Mouse (Mus musculus): ENCODE data around the gene Ctsc. TPM values are rescaled to one million over a fixed set of nuclear protein-coding genes. Genes with fewer than 3 reads are reported as not detected.
A peak's percentile ranks its signal among the peaks of the same experiment; 100 is the strongest.

Ctsc gene
- polyA plus RNA-seq, 1 experiment = 7.0 TPM

DNA sequence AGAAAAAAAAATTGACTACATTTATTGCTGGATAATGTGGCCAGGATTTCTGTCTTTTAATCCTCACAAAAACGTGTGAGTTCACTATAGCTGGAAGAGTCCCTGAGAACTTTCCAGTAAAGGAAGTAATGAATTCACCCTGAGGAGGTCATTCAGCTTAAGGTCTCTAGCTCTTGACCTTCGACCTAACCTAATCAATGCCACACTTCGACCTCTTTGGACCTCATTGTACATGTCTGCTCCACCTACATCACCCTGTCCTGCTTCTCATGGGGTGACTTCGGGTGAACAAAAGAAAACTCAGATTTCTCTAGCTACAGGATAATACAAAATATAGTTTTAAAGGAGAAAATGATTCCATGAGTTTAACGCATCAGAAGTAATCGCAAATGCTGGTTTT lies 16.0 kb downstream of the Ctsc start:
- DNase-seq (ENCODE audit: extremely low spot score in 1 of 2, low spot score in 1 of 2) = no peak

DNA sequence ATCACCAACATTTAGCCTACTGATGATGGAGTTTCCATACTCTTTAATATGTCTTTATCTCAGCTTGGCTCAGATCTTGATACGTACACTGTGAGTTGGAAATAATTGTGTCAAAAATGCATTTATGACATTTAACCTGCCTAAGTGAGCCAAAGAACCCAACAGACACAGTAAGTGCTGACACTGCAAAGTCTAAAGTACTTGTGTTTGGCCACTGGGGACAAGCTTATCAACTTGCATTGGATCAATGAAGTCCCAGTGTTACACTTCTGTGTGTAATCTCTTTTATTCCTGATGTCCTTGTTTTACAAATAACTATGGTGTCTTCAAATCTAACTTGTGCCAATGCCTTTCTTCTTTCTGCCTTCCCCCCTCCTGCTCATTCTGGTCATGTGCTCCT lies 18.1 kb downstream of the Ctsc start:
- DNase-seq (ENCODE audit: extremely low spot score in 1 of 2, low spot score in 1 of 2) = no peak

DNA sequence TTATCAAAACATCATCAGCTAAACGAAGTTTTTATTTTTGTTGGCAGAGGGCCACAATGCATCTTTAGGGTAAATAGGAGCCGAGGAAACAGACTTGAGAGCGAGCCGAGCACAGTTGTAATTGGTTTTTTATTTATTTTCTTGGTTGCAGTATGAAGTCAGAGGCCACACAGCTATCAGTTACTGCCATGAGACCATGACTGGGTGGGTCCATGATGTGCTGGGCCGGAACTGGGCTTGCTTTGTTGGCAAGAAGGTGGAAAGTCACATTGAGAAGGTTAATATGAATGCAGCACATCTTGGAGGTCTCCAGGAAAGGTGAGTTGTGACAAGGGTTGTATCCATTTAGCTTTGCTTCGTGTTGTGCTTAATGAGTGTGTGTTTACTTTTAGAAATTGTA lies 19.0 kb downstream of the Ctsc start:
- DNase-seq (ENCODE audit: extremely low spot score in 1 of 2, low spot score in 1 of 2) = no peak

DNA sequence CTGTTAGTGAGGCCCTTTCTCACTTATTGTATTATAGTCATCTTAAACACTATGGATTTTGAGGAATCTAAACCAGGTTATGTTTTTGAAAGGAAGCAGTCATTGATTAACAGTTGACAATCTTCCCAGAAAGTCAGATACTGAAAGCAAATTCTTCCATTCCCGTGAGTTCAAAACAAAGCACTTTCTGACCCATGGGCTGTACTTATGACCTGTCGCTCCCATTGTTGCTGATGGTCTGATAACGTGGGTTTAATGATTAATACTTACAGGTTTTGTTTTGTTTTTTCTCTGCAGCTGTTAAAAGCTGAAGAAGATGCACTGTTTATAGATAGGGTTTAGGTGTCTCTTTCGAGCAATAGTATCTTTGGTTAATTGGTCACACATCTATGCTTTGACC lies 27.9 kb downstream of the Ctsc start:
- no peak for DNase-seq (ENCODE audit: extremely low spot score in 1 of 2, low spot score in 1 of 2)

DNA sequence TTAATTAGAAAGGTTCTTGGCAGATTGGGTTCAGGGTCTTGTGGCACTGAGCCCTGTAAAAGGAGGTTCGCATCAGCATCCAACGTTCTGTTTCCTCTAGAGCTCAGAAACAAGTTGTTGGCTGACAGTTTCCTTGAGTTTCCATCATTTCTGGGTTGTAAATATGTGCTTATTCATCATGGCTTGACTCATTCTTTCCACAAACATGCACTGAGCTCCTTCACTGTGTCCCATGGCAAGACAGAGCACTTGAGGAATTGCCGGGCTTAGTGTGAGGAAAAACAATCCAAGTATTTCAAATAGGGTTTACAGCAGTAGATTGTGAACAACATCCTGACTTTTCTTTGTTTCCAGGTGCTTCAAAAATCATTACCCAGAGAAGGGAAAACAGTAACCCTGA lies 28.8 kb downstream of the Ctsc start:
- no peak for DNase-seq (ENCODE audit: extremely low spot score in 1 of 2, low spot score in 1 of 2)

DNA sequence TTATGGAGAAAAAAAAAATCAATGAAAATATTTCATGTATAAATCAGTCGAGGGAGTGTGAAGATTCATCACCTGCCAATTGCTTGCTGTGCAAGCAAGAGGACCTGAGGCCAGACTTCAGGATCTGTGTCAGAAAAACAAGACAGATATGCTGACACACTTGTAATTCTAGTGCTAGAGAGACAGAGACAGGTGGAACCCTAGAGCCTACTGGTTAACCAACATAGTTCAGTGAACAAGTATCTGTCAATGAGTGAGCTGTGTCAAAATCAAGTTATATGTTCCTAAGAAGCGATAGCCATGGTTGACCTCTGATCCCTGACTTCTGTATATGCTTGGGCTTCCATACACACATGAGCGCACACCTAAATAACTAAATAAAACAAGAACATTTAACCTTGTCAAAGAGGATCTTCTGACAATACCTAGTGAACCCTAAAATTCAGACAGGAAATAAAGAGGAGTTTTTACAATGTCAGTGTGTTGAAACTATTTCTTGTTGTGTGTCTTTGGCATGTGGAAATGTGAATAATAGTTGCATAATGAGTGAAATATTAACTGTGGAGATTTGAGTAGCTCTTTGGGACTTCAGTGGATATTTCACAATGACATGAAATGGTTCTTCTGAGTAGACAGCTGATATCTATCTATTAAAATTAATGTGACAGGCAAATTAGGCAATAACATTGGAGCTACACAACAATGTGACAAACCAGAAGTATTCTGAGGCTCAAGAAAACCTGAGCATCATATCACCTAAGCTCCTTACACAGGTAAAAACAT lies 32.7 kb downstream of the Ctsc start:
- no peak for DNase-seq (ENCODE audit: extremely low spot score in 1 of 2, low spot score in 1 of 2)

DNA sequence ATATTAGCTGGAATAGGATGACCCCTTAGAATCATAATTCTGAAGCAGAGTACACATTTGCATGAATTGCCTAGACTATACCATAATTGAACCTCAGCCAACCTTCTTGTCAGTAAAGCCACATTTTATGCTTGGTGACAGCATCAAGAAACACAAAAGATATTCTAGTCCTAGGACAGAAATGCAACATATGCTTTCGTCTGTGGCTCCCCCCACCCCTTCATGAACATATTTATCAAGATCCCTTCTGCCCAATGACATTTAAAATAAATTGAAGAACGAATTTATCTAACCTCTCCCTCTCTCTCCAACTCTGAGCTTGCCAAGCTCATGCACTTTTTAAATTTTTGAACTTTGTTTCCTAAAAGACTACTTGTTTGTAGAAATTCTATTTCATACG lies 38.5 kb downstream of the Ctsc start:
- DNase-seq (ENCODE audit: extremely low spot score in 1 of 2, low spot score in 1 of 2) = no peak

DNA sequence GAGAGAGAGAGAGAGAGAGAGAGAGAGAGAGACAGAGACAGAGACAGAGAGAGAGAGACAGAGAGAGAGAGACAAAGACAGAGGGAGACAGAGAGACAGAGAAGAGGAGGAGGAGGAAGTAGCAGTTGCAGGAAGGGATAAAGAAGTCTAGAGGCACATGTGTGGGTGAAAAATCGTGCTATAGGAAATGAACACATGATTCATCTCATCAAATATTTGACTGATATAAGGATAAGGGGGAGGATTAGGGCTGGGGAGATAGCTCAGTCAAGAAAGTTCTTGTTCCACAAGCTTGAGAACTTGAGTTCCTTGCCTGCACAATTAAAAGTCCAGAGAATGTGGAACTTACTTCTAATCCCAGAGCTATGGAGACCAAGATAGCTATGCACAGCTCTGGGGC lies 40.6 kb downstream of the Ctsc start:
- DNase-seq (ENCODE audit: extremely low spot score in 1 of 2, low spot score in 1 of 2) = no peak

DNA sequence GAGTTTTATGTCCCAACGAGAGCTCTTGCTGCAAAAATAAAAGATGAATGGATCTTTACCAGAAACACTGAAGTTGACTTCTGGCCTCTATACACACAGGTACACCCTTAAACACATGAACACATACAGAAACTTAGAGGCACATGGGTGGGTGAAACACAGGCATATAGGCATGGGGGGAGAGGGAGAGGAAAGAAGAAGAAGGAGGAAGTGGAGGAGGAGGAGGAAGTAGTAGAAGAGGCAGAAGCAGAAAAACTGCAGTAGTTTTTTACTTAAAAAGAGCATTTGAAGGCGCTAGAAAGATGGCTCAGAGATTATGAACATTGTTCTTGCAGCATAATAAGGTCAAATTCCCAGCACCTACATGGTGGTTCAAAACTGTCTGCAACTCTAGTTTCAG lies 41.0 kb downstream of the Ctsc start:
- DNase-seq (ENCODE audit: extremely low spot score in 1 of 2, low spot score in 1 of 2) = no peak

DNA sequence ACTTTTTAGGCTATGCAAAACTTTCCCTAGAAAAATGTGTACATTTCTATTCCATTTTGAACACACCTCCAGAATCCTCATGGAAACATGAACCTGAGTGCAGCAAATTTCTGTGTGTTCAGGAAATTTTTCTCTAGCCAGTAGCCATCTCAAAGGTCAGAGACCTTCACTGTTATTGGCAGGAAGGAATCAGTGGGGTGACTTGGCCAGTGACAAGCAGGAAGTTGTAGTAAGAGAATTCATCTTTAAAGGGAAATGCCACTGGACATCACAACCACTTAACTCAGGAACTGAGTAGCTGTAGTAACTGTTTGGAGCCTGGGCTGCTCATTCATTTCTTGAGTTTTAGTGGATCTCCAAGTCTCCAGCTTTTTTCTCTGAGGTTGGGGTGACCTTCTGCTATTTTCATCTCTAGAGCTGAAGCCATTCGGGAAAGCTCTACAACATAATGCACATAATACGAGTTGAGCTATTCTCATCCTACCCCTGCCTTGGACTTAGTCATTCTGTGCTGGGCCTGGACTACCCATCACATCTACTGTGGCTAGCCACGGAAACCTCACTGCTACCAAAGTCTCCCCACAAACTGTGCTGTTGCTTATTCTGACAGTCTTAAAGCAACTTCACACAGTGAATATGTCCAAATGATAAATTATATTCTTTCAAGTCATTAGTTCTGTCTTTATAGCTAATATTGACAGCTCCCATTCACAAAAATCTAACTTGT lies 41.7 kb downstream of the Ctsc start:
- no peak for DNase-seq (ENCODE audit: extremely low spot score in 1 of 2, low spot score in 1 of 2)

DNA sequence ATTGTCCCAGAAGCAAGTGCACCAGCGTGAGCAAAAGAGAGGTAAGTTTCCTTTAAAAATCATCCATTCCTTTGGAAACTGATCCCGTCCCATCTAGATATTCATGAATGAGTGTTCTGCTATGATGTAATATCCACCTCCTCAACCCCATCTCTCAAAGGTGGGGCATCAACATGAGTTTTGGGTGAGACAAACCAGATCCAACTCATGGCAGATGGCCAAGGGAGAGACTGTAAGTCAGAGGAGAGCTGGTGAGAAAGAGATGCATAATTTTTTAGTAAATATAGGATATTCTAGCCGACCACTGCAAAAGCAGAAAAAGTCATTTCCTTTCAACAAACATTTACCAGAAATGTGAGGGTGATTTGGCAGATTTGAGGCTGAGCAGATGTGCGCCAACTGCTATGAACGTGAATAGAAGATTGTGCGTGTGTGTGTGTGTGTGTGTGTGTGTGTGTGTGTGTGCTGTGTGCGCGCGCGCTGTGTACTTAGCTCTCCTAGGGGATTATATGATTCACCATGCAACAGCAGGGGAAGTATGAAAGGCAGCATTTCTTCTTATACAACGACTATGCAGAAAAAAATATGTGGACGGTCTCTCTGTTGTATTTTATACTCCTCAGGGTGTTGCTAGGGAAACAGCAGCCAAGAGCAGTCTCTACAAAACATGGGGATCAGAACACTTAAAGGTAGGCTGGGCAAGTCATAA lies 42.9 kb downstream of the Ctsc start:
- DNase-seq (ENCODE audit: extremely low spot score in 1 of 2, low spot score in 1 of 2) = peak; percentile 20 to 64

DNA sequence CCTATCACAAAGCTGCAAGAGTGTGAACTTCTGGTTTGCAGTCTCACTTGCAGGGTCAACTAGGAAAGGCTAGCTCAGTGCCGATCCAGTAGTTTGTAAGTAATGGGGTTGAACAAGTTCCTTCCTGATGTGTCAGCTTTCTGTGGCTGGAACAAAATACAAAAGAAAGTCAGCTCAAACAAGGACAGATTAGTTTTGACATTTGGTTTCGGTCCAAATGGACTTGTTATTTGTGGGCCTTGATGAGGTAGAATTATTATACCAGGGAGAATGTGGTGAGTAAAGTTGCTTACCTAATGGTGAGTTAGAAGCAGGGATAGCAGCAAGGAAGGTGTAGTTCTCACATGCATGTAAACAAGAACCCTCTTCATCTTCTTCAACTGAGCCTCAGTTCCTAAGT lies 44.5 kb downstream of the Ctsc start:
- no peak for DNase-seq (ENCODE audit: extremely low spot score in 1 of 2, low spot score in 1 of 2)

DNA sequence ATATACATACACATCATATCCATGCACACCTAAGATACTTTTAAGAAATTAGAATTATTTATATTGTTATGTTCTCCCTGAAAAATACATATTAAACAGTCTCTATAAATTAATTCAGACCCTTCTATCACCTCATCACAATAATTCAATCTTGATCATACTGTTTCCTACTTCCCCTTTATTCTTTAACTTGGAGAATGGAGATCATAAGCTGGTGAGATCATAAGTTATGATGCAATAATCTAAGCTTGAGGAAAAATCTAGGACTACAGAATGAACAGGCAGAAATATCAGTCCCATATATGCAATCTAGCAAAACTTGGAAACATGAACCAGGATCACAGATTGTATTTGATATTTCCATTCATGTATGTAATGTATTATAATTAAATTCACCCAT lies 49.6 kb downstream of the Ctsc start:
- DNase-seq (ENCODE audit: extremely low spot score in 1 of 2, low spot score in 1 of 2) = no peak

DNA sequence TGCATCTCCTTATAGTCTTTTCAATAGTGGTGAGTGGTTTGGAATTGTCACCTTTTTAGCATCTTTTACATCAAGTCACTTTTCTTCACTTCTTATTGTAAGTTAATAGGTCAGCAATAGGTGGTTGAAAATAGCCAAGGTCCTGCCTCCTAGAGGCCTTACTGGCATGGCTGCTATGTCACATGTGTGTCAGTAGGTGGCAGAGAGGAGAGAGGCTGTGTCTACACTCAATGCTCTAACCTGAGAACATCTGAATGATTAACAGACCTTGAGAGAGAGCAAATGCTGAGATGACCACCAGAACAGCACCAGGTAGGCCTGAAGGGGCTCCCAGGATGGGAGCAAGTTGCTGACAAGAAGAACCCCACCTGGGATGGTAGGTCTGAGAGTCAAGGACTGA lies 65.9 kb downstream of the Ctsc start:
- DNase-seq (ENCODE audit: extremely low spot score in 1 of 2, low spot score in 1 of 2) = no peak

DNA sequence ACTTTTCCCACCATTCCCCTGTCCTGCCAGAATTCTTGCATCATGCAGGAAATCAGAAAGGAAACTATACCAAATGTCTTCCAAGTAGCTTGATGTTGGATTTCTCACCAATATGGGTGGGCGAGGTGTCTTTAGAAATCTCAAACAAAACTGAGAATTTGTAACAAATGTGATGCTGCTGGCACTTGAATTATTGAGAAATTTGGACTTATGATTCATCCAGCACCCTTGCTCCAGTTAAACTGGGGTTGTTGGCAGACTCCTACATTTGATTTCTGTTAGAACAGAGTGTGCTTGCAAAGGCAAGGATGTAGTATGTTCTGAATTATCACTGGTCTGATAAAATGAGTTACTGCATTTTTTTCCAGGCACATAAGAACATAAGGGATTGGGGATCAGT lies 68.2 kb downstream of the Ctsc start:
- DNase-seq (ENCODE audit: extremely low spot score in 1 of 2, low spot score in 1 of 2) = peak; percentile 65 to 78

DNA sequence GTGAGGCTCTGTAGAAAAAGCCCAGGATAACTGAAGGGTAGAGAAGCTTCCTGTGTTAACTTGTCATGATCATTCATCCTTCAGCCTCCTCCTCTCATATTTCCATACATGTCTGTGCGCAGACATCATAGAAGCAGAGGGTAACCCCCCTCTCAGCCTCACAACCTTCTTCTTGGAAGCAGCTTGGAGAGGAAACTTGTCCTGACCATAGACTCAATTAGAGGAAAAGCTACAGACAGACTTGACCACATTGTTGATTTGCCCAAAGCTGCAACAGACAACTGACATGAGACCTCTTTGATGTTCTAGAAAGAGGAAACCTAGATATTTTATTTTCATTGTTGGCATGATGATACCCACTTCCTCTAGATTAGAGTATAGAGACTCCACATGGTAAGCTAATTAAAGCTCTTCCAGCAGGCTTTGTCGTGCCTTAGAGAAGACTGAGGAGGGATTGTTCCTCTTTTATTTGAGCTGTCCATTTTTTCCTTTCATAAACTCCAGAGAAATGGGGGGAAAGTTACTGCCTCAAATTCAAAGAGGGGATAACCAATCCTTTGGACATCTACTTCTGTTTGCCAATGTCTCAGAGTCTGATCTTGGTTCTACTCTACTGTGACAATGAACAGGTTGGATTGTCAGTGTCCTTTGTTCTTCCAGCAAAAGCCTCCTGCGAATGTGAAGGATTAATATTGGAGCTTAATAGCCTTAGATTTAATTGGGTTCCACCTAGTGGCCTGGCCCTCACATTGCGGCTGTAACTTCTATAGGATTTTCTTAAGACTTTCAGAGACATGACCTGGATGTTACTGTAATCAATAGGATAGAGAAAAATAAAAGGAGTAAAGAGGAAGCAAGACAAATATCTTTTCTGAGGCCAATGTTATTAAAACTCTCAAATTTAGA lies 79.2 kb downstream of the Ctsc start:
- DNase-seq (ENCODE audit: extremely low spot score in 1 of 2, low spot score in 1 of 2) = peak in 1 of 2 experiments; percentile 53

DNA sequence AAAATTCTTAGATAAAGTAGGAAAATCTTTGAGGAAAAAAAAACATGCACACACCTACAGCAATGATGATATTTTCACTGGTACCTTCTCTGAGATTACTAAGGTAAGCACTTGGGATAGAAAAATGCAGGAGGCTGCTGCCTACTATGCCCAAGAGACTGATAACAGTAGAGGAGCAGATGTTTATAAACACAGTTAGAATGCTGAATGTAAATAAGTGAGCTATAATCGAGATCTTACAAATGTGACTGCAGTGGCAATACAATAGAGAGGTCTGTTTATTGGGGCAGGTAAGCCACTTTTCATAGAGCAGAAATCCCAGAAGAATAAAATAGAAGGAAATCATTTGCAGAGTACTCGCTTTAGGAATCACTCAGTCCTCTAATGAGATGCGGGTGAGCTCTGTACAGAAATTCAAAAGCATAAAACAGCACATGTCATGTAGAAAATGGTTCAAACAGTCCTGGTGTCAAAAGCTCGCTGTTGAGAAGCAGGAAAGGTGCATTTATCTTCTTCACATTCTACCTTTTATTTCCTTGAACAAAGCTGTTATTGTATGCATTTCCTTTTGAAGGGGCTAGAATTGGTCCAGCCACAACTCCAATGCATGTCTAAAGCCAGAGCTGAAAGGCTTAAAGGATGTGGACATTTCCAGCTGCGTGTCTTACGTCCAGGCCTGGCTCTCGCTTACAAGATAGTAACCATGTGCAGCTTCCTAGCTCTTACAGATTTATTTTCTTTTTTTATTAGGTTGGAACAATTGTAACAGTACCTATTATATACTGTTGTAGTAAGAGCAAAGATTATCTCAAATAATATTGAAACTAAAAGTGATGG lies 80.4 kb downstream of the Ctsc start:
- no peak for DNase-seq (ENCODE audit: extremely low spot score in 1 of 2, low spot score in 1 of 2)

Data from frontal cortex, adult 2 months (tissue).